Mouse (Mus musculus): ENCODE data around the gene Cxxc4. TPM values are rescaled to one million over a fixed set of nuclear protein-coding genes. Genes with fewer than 3 reads are reported as not detected.

Cxxc4 gene
- total and polyA plus RNA-seq, 2 experiments = 0.18 to 0.27 TPM

GRCm38 (mm10) chr3:134302681-134303491 is 66.6 kb downstream of the Cxxc4 start:
- Histone ChIP-seq H3K36me3 (ENCODE audit: control insufficient read depth, insufficient read depth, low read length) (no peaks in the 10 kb centered on the region), H3K9ac (ENCODE audit: low read depth, low read length) (no peak overlapping the region), H3K4me1 (ENCODE audit: control insufficient read depth, insufficient read depth, low read length) (no peaks in the 10 kb centered on the region), H3K4me3 (ENCODE audit: insufficient read depth, low read depth, low read length) (no peak overlapping the region), H3K27ac (replicated peaks; ENCODE audit: insufficient read depth, low read depth, low read length) (no peak overlapping the region), H3K79me2 (ENCODE audit: control insufficient read depth, insufficient read depth, low read length) (no peaks in the 10 kb centered on the region), H3K27me3 (ENCODE audit: control insufficient read depth, insufficient read depth, low read length) (no peaks in the 10 kb centered on the region)
- TF ChIP-seq CTCF (IDR thresholded peaks at IDR 0.05; ENCODE audit: low read depth, low read length) (no peak), POLR2A (IDR thresholded peaks at IDR 0.05; ENCODE audit: extremely low read depth, insufficient read depth, low read length) (no peak)
- DNase-seq (ENCODE audit: extremely low read depth, low read depth, low spot score) = no peak
- 46% methylated on average over 21 of the region's 21 CpGs for WGBS

- no peak overlapping the region for H3K4me3 ChIP-seq (ENCODE audit: insufficient read depth, low read depth, low read length)
- TF ChIP-seq POLR2A (IDR thresholded peaks at IDR 0.05; ENCODE audit: extremely low read depth, insufficient read depth, low read length) (no peak), CTCF (IDR thresholded peaks at IDR 0.05; ENCODE audit: low read depth, low read length) (no peak)
- 73% methylated on average over 3 of the region's 3 CpGs for WGBS
These were observed 67.2 kb downstream of the Cxxc4 start for GRCm38 (mm10) chr3:134303492-134303808.

GRCm38 (mm10) chr3:134306507-134306906 is 70.2 kb downstream of the Cxxc4 start:
- no peak overlapping the region for H3K27ac ChIP-seq (replicated peaks; ENCODE audit: insufficient read depth, low read depth, low read length)

More at GRCm38 (mm10) chr3:134303492-134303808, 67.2 kb downstream of the Cxxc4 start:
- H3K9ac ChIP-seq (ENCODE audit: low read depth, low read length) = no peak overlapping the region
- no peaks in the 10 kb centered on the region for H3K79me2 ChIP-seq (ENCODE audit: control insufficient read depth, insufficient read depth, low read length)
- no peak for DNase-seq (ENCODE audit: extremely low read depth, low read depth, low spot score)
- H3K27ac ChIP-seq (replicated peaks; ENCODE audit: insufficient read depth, low read depth, low read length) = no peak overlapping the region
- H3K4me1 ChIP-seq (ENCODE audit: control insufficient read depth, insufficient read depth, low read length) = no peaks in the 10 kb centered on the region
- H3K27me3 ChIP-seq (ENCODE audit: control insufficient read depth, insufficient read depth, low read length) = no peaks in the 10 kb centered on the region
- no peaks in the 10 kb centered on the region for H3K36me3 ChIP-seq (ENCODE audit: control insufficient read depth, insufficient read depth, low read length)

GRCm38 (mm10) chr3:134307801-134308200 is 71.5 kb downstream of the Cxxc4 start:
- TF ChIP-seq POLR2A (IDR thresholded peaks at IDR 0.05; ENCODE audit: extremely low read depth, insufficient read depth, low read length) = no peak
- TF ChIP-seq CTCF (IDR thresholded peaks at IDR 0.05; ENCODE audit: low read depth, low read length) = no peak
- Histone ChIP-seq H3K9ac (ENCODE audit: low read depth, low read length) (no peak overlapping the region), H3K36me3 (ENCODE audit: control insufficient read depth, insufficient read depth, low read length) (no peaks in the 10 kb centered on the region), H3K4me1 (ENCODE audit: control insufficient read depth, insufficient read depth, low read length) (no peaks in the 10 kb centered on the region), H3K79me2 (ENCODE audit: control insufficient read depth, insufficient read depth, low read length) (no peaks in the 10 kb centered on the region), H3K27ac (replicated peaks; ENCODE audit: insufficient read depth, low read depth, low read length) (no peak overlapping the region), H3K27me3 (ENCODE audit: control insufficient read depth, insufficient read depth, low read length) (no peaks in the 10 kb centered on the region), H3K4me3 (ENCODE audit: insufficient read depth, low read depth, low read length) (no peak overlapping the region)
- no peak for DNase-seq (ENCODE audit: extremely low read depth, low read depth, low spot score)

More at GRCm38 (mm10) chr3:134306507-134306906, 70.2 kb downstream of the Cxxc4 start:
- WGBS = 63% methylated on average over 4 of the region's 4 CpGs
- H3K4me3 ChIP-seq (ENCODE audit: insufficient read depth, low read depth, low read length) = no peak overlapping the region
- DNase-seq (ENCODE audit: extremely low read depth, low read depth, low spot score) = no peak
- no peaks in the 10 kb centered on the region for H3K4me1 ChIP-seq (ENCODE audit: control insufficient read depth, insufficient read depth, low read length)
- no peak overlapping the region for H3K9ac ChIP-seq (ENCODE audit: low read depth, low read length)
- no peaks in the 10 kb centered on the region for H3K79me2 ChIP-seq (ENCODE audit: control insufficient read depth, insufficient read depth, low read length)
- H3K27me3 ChIP-seq (ENCODE audit: control insufficient read depth, insufficient read depth, low read length) = no peaks in the 10 kb centered on the region
- TF ChIP-seq POLR2A (IDR thresholded peaks at IDR 0.05; ENCODE audit: extremely low read depth, insufficient read depth, low read length) (no peak), CTCF (IDR thresholded peaks at IDR 0.05; ENCODE audit: low read depth, low read length) (no peak)
- no peaks in the 10 kb centered on the region for H3K36me3 ChIP-seq (ENCODE audit: control insufficient read depth, insufficient read depth, low read length)

All from liver, adult 2 months (tissue).